Mouse (Mus musculus): ENCODE results near the gene Erbb2.

DNA sequence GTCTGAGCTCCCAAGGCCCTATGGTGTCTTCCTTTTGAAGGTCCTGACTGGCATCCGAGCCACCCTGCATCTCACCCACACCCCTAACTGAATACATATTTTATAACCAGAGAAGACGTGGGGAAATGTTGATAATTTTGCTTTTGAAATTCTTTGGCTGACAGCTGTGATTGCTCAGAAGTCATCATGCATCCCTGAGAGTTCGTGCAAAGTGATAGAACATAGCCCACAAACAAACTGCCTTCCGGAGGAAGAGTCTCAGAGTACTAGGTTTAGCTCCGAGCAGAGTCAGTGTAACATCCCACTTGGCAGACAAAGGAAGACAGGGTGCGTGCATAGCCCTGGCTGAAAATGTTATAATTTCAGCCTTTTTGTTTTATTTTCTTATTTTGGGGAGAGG lies 39.0 kb upstream of the Erbb2 start:
- TF ChIP-seq CTCF (IDR thresholded peaks at IDR 0.05; ENCODE audit: insufficient read depth, low read depth, low read length) = no peak
- TF ChIP-seq POLR2A (IDR thresholded peaks at IDR 0.05; ENCODE audit: insufficient read depth, low read depth, low read length) = no peak

Data from olfactory bulb, adult 2 months (tissue).